In the genomic region with DNA sequence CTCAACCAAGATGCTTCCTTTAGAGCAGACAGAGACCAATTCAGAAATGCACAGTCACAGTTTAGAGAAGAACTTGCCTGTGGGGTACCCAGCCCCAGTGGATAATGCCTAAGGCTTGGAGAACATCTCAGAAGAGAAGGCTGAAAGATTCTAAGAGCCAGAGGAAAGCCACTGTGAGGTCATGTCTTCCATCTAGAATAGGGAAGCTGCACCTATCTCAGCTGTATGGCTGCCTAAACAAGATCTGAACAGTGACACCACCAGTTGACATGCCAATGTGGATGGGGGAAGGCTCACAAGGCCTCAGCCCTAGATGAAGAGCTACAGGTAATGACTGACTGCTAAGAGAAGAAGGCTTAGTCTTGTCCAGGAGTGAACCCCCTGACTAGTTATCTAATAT, we compare ENCODE assay signal across 27 mouse cellular contexts. TPM values are rescaled to one million over a fixed set of nuclear protein-coding genes. Genes with fewer than 3 reads are reported as not detected.
A peak's percentile ranks its signal among the peaks of the same experiment; 100 is the strongest.
DNase-seq lines count a peak whose midpoint lies in the region; ATAC-seq and TF ChIP-seq lines count a peak whose summit lies in the region.
"Had no signal": no experiment of that assay in that cellular context is flagged by ENCODE, and none has a peak within 500 bp of the region (broad histone marks: within the 10 kb centered on the region; RNA-seq: fewer than 3 reads in every experiment).

No protein-coding gene starts in this region.

- no peak for TF ChIP-seq CTCF in testis, adult 2 months (IDR thresholded peaks at IDR 0.05; ENCODE audit: control insufficient read depth, insufficient read depth, insufficient replicate concordance, low read depth, low read length)

- H3K4me3 ChIP-seq in intestine, embryonic 14.5 days (ENCODE audit: low read depth, low read length) = no peak overlapping the region
- no peak overlapping the region for H3K4me3 ChIP-seq in intestine, embryonic 16.5 days (ENCODE audit: low read length)
- H3K4me3 ChIP-seq in testis, adult 2 months (ENCODE audit: control insufficient read depth, low read depth, low read length) = peak overlapping the region; percentile 82
- H3K4me3 ChIP-seq: embryonic facial prominence, embryonic 13.5 days; embryonic facial prominence, embryonic 15.5 days; erythroblast, embryonic 14.5 days; forebrain, embryonic 10.5 days; forebrain, embryonic 12.5 days had no signal

- H3K27ac ChIP-seq in intestine, embryonic 14.5 days (ENCODE audit: low read depth) = no peak overlapping the region
- no peak overlapping the region for H3K27ac ChIP-seq in intestine, embryonic 16.5 days (ENCODE audit: low read length)
- H3K27ac ChIP-seq in testis, adult 2 months (ENCODE audit: control insufficient read depth, insufficient read depth, low read depth, low read length) = peak overlapping the region; percentile 53; the same call in 1 of the 2 replicates
- H3K27ac ChIP-seq: embryonic facial prominence, embryonic 13.5 days; embryonic facial prominence, embryonic 15.5 days; forebrain, embryonic 10.5 days; forebrain, embryonic 12.5 days had no signal

- no peaks in the 10 kb centered on the region for H3K27me3 ChIP-seq in intestine, embryonic 14.5 days (replicated peaks; ENCODE audit: control insufficient read depth, insufficient read depth, low read length)
- H3K27me3 ChIP-seq in intestine, embryonic 16.5 days (replicated peaks; ENCODE audit: control insufficient read depth, insufficient read depth, low read length) = no peaks in the 10 kb centered on the region
- no peaks in the 10 kb centered on the region for H3K27me3 ChIP-seq in testis, adult 2 months (ENCODE audit: control insufficient read depth, insufficient read depth, low read length)
- H3K27me3 ChIP-seq: CH12.LX; embryonic facial prominence, embryonic 13.5 days; embryonic facial prominence, embryonic 15.5 days; forebrain, embryonic 12.5 days had no signal

- no peak overlapping the region for H3K4me2 ChIP-seq in intestine, embryonic 14.5 days (ENCODE audit: low read length)
- H3K4me2 ChIP-seq in intestine, embryonic 16.5 days (ENCODE audit: low read depth, low read length) = no peak overlapping the region
- H3K4me2 ChIP-seq: embryonic facial prominence, embryonic 13.5 days; embryonic facial prominence, embryonic 15.5 days; forebrain, embryonic 12.5 days had no signal

- DNase-seq in heart, adult 11 months = peak; percentile 66
- no peak for DNase-seq in heart, postnatal 14 days
- peak; percentile 40 for DNase-seq in intestine, embryonic 14.5 days (ENCODE audit: low spot score)
- no peak for DNase-seq in testis, postnatal 10 days (ENCODE audit: low spot score)
- DNase-seq: adrenal gland, adult 2 months; adrenal gland, postnatal 10 days; adrenal gland, postnatal 25 days; B cell, adult 2 months; cerebellum, adult 11 months; cerebellum, adult 18-20 months; cerebellum, adult 8-10 months; cerebellum, adult 9-11 months; cerebellum, postnatal 14 days; cerebellum, postnatal 36 days; embryo, embryonic 11 days had no signal

- TF ChIP-seq POLR2A in testis, adult 2 months (IDR thresholded peaks at IDR 0.05; ENCODE audit: control insufficient read depth, low read depth, low read length) = no peak

- no peaks in the 10 kb centered on the region for H3K9me3 ChIP-seq in intestine, embryonic 14.5 days (ENCODE audit: control insufficient read depth, low read length)
- no peaks in the 10 kb centered on the region for H3K9me3 ChIP-seq in intestine, embryonic 16.5 days (ENCODE audit: control insufficient read depth, low read length)
- H3K9me3 ChIP-seq: embryonic facial prominence, embryonic 13.5 days; embryonic facial prominence, embryonic 15.5 days; forebrain, embryonic 10.5 days; forebrain, embryonic 12.5 days; G1E had no signal

- peaks cover 8% of the 10 kb centered on the region for H3K4me1 ChIP-seq in intestine, embryonic 14.5 days (replicated peaks; ENCODE audit: control insufficient read depth, insufficient read depth, low read length)
- peaks cover 9% of the 10 kb centered on the region for H3K4me1 ChIP-seq in intestine, embryonic 16.5 days (ENCODE audit: control insufficient read depth, insufficient read depth, low read length)
- peaks cover 7% of the 10 kb centered on the region for H3K4me1 ChIP-seq in testis, adult 2 months (ENCODE audit: control insufficient read depth, insufficient read depth, low read length)

- no peak overlapping the region for H3K9ac ChIP-seq in intestine, embryonic 14.5 days (ENCODE audit: low read length)
- H3K9ac ChIP-seq in intestine, embryonic 16.5 days (ENCODE audit: low read depth, low read length) = no peak overlapping the region
- H3K9ac ChIP-seq: embryonic facial prominence, embryonic 13.5 days; embryonic facial prominence, embryonic 15.5 days; forebrain, embryonic 12.5 days had no signal

- ATAC-seq in intestine, embryonic 14.5 days (replicated peaks; ENCODE audit: low FRiP score, low TSS enrichment, low read depth) = no peak
- ATAC-seq in intestine, embryonic 16.5 days = no peak
- ATAC-seq: CD4-positive, CD25-positive, alpha-beta regulatory T cell, adult 4 months; forebrain, embryonic 14.5 days; forebrain, embryonic 16.5 days had no signal

- intact Hi-C loops in heart, postnatal 14 days (cut with DNase I) = no loop called here

- H3K36me3 ChIP-seq in intestine, embryonic 14.5 days (ENCODE audit: control insufficient read depth, insufficient read depth, low read length) = no peaks in the 10 kb centered on the region
- H3K36me3 ChIP-seq in intestine, embryonic 16.5 days (ENCODE audit: control insufficient read depth, insufficient read depth, low read length) = no peaks in the 10 kb centered on the region
- H3K36me3 ChIP-seq in testis, adult 2 months (ENCODE audit: control insufficient read depth, insufficient read depth, low read length) = no peaks in the 10 kb centered on the region
- H3K36me3 ChIP-seq: embryonic facial prominence, embryonic 13.5 days; embryonic facial prominence, embryonic 15.5 days; forebrain, embryonic 10.5 days; forebrain, embryonic 12.5 days; G1E had no signal

RNA-seq across cellular contexts. Expression of gene Ociad1, which starts 8.5 kb away (rescaled TPM):
- total RNA-seq in heart, postnatal 14 days (2021) = 100 to 1,000 TPM; 239 to 245 TPM
- polyA plus RNA-seq in intestine, embryonic 14.5 days (2014; fragmentation: Nextera tagmentation; extraction: Ambion mirVana) = 148 and 164 TPM in 2 replicates
- polyA plus RNA-seq in intestine, embryonic 16.5 days (2015; fragmentation: Nextera tagmentation; extraction: Ambion mirVana) = 250 and 270 TPM in 2 replicates
- polyA plus RNA-seq in testis, adult 2 months (2012; rRNA removed) = 60.4 and 63.7 TPM in 2 replicates

RNA-seq across cellular contexts. Expression of gene Fryl, which starts 27.6 kb away (rescaled TPM):
- total RNA-seq in heart, postnatal 14 days (2021) = 10 to 100 TPM; 45.9 to 50.9 TPM
- 33.2 and 36.8 TPM in 2 replicates for polyA plus RNA-seq in intestine, embryonic 14.5 days (2014; fragmentation: Nextera tagmentation; extraction: Ambion mirVana)
- 22.1 and 22.6 TPM in 2 replicates for polyA plus RNA-seq in intestine, embryonic 16.5 days (2015; fragmentation: Nextera tagmentation; extraction: Ambion mirVana)
- polyA plus RNA-seq in testis, adult 2 months (2012; rRNA removed) = 16.5 and 21.6 TPM in 2 replicates

RNA-seq across cellular contexts. Expression of gene Ociad2, which starts 56.8 kb away (rescaled TPM):
- total RNA-seq in heart, postnatal 14 days (2021) = 1 to 10 TPM; 6.7 to 8.6 TPM
- polyA plus RNA-seq in intestine, embryonic 14.5 days (2014; fragmentation: Nextera tagmentation; extraction: Ambion mirVana) = 117 and 131 TPM in 2 replicates
- 273 and 289 TPM in 2 replicates for polyA plus RNA-seq in intestine, embryonic 16.5 days (2015; fragmentation: Nextera tagmentation; extraction: Ambion mirVana)
- polyA plus RNA-seq in testis, adult 2 months (2012; rRNA removed) = 0.65 and 0.80 TPM in 2 replicates
- polyA plus RNA-seq: erythroblast, embryonic 14.5 days; G1E had no signal

Comparison
In these comparisons a context has a peak if more than half of its experiments do, and no peak if none do; other contexts are left out.
1. DNase-seq: peak in heart, adult 11 months (single experiment) and intestine, embryonic 14.5 days (single experiment); none in heart, postnatal 14 days (0 of 2) and testis, postnatal 10 days (single experiment).
2. RNA of gene Ociad2, which starts 56.8 kb away (polyA plus RNA-seq): 273 to 289 TPM in intestine, embryonic 16.5 days and 117 to 131 TPM in intestine, embryonic 14.5 days; 0.65 to 0.80 TPM in testis, adult 2 months; every median in the first group is over 10 times any median in the second.